Mouse (Mus musculus) intestine, embryonic 14.5 days (tissue): Measurements from ENCODE around the gene Lmtk3. TPM values are rescaled to one million over a fixed set of nuclear protein-coding genes. Genes with fewer than 3 reads are reported as not detected.
A peak's percentile ranks its signal among the peaks of the same experiment; 100 is the strongest.

ENCODE experiments used
- ATAC-seq: fragments of 200-750 bp; cut with Nextera tagmentation; replicated peaks from 2 replicates; pipeline ENCODE4 v1.8.0; 2017; ENCODE audit warnings: low read depth, moderate number of reproducible peaks, moderate TSS enrichment, moderate library complexity; ENCODE audit not compliant: low FRiP score, low TSS enrichment
- DNase-seq: peaks from one replicate; pipeline ENCODE4 v3.0.0-alpha.2; 2018; ENCODE audit warnings: low spot score
- H3K27ac ChIP-seq: fragments of 300-500 bp; sonication (generic); 2 replicates; pipeline ENCODE4 v1.5.1; 2014; ENCODE audit warnings: low read depth, mild to moderate bottlenecking, control low read depth
- H3K27me3 ChIP-seq: fragments of 300-500 bp; sonication (generic); replicated peaks from 2 replicates; pipeline ENCODE4 v1.6.1; 2014; ENCODE audit warnings: low read length, control low read depth; ENCODE audit not compliant: control insufficient read depth, insufficient read depth
- H3K36me3 ChIP-seq: fragments of 300-500 bp; sonication (generic); 2 replicates; pipeline ENCODE4 v1.6.1; 2014; ENCODE audit warnings: low read length, control low read depth; ENCODE audit not compliant: control insufficient read depth, insufficient read depth
- H3K4me1 ChIP-seq: fragments of 300-500 bp; sonication (generic); replicated peaks from 2 replicates; pipeline ENCODE4 v1.6.1; 2014; ENCODE audit warnings: low read length, control low read depth, mixed read lengths; ENCODE audit not compliant: control insufficient read depth, insufficient read depth
- H3K4me2 ChIP-seq: fragments of 300-500 bp; sonication (generic); 2 replicates; pipeline ENCODE4 v1.6.1; 2014; ENCODE audit warnings: low read length
- H3K4me3 ChIP-seq: fragments of 300-500 bp; sonication (generic); 2 replicates; pipeline ENCODE4 v1.5.1; 2014; ENCODE audit warnings: low read depth, low read length, control low read depth, mixed read lengths
- H3K9ac ChIP-seq: fragments of 300-500 bp; sonication (generic); 2 replicates; pipeline ENCODE4 v1.6.1; 2014; ENCODE audit warnings: mild to moderate bottlenecking, low read length
- H3K9me3 ChIP-seq: fragments of 300-500 bp; sonication (generic); 2 replicates; pipeline ENCODE4 v1.6.1; 2016; ENCODE audit warnings: low read length, control low read depth; ENCODE audit not compliant: control insufficient read depth
- WGBS: fragments of 180-500 bp; shearing (Covaris S2); extraction: QIAGEN DNeasy Blood & Tissue Kit; methylation state at CpG from one replicate; pipeline ENCODE4 v1.1.7; 2014; 5-methylcytosine and 5-hydroxymethylcytosine counted together
- polyA plus RNA-seq: library from polyadenylated mRNA; unstranded; fragments of >200 nt; fragmentation: Nextera tagmentation; extraction: Ambion mirVana; gene quantifications from 2 replicates; pipeline ENCODE4 v1.2.1, GENCODE M21; 2014

The Lmtk3 gene
- polyA plus RNA-seq, 1 experiment from 2014 or later: 1.9 TPM

GRCm38 (mm10) chr7:45805941-45806340 lies 22.4 kb downstream of the Lmtk3 start:
- H3K27ac ChIP-seq: no peak overlapping the region
- H3K27me3 ChIP-seq: no peaks in the 10 kb centered on the region
- peaks cover 44% of the 10 kb centered on the region for H3K36me3 ChIP-seq
- H3K9me3 ChIP-seq: no peaks in the 10 kb centered on the region
- no peak overlapping the region for H3K4me2 ChIP-seq
- no peak overlapping the region for H3K4me3 ChIP-seq
- 60% methylated on average over 5 of the region's 5 CpGs for WGBS
- DNase-seq: no peak
- H3K4me1 ChIP-seq: no peaks in the 10 kb centered on the region
- H3K9ac ChIP-seq: no peak overlapping the region
- no peak for ATAC-seq

GRCm38 (mm10) chr7:45808471-45808870 lies 24.9 kb downstream of the Lmtk3 start:
- H3K4me3 ChIP-seq: no peak overlapping the region
- 46% methylated on average over 11 of the region's 11 CpGs for WGBS
- H3K4me2 ChIP-seq: no peak overlapping the region
- ATAC-seq (no peak), DNase-seq (no peak)
- H3K9me3 ChIP-seq: no peaks in the 10 kb centered on the region
- no peak overlapping the region for H3K27ac ChIP-seq
- H3K4me1 ChIP-seq: peaks cover 9% of the 10 kb centered on the region
- peaks cover 64% of the 10 kb centered on the region for H3K36me3 ChIP-seq
- H3K27me3 ChIP-seq: no peaks in the 10 kb centered on the region
- H3K9ac ChIP-seq: no peak overlapping the region

DNA sequence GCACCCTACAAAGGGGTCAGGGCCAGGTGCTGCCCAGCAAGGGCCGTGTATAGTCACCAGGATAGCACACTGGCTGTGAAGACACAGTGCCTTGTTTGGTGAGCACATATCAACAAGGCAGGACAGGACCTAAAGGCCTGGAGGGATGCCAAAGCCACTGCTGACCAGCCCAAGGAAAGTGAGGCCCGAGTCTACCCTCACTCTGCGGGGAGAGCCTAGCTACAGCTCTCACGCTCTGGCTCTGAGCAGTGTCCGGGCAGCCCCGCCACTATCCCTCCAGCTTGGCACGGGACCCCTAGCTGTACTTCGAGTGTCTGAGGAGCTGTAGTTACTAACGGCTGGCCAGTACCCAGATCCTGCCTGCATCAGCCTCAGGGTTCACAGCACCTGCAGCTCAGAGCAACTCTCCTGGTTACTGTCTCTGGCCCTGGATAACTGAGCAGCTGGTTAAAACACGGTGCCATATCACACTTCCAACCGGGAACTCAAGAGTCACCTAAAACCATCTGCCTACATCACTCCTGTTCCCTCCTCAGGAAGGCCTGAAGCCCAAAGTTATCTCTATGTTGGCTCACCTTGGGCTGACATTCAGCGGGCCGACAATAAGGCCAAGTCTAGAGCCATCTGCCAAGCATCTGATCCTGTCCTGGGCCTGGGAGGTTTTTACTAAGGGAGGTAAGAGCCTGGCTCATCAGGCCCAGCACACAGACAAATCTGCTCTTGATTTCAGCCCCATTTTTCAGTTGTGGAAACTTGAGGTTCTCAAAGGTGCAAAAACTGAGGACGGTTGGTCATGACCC lies 25.9 kb downstream of the Lmtk3 start:
- H3K4me2 ChIP-seq: no peak overlapping the region
- H3K4me1 ChIP-seq: peaks cover 9% of the 10 kb centered on the region
- no peak for ATAC-seq
- H3K27me3 ChIP-seq: no peaks in the 10 kb centered on the region
- H3K4me3 ChIP-seq: no peak overlapping the region
- 0 out of 2 replicates have a peak overlapping the region, but pooled peaks have one; percentile 2 for H3K9ac ChIP-seq
- no peak for DNase-seq
- H3K27ac ChIP-seq: no peak overlapping the region
- H3K36me3 ChIP-seq: peaks cover 64% of the 10 kb centered on the region
- WGBS: 90% methylated on average over 13 of the region's 14 CpGs
- no peaks in the 10 kb centered on the region for H3K9me3 ChIP-seq

GRCm38 (mm10) chr7:45812921-45813320 lies 29.4 kb downstream of the Lmtk3 start:
- H3K9me3 ChIP-seq: no peaks in the 10 kb centered on the region
- WGBS: 86% methylated on average over 8 of the region's 8 CpGs
- ATAC-seq: no peak
- H3K9ac ChIP-seq: peak overlapping the region; percentile 100
- peak overlapping the region; percentile 95 for H3K4me3 ChIP-seq
- peaks cover 16% of the 10 kb centered on the region for H3K4me1 ChIP-seq
- no peaks in the 10 kb centered on the region for H3K27me3 ChIP-seq
- H3K27ac ChIP-seq: no peak overlapping the region
- peaks cover 50% of the 10 kb centered on the region for H3K36me3 ChIP-seq
- no peak for DNase-seq
- peak overlapping the region; percentile 93 for H3K4me2 ChIP-seq

- H3K4me1 ChIP-seq: peaks cover 16% of the 10 kb centered on the region
- H3K27ac ChIP-seq: peak within 1 kb of the TSS; percentile 100
- peak within 1 kb of the TSS; percentile 95 for H3K4me3 ChIP-seq
- peak within 1 kb of the TSS; percentile 93 for H3K4me2 ChIP-seq
- no peaks in the 10 kb centered on the region for H3K27me3 ChIP-seq
- under 1% methylated on average over 75 of the region's 92 CpGs for WGBS
- DNase-seq (peak; percentile 100), ATAC-seq (peak; percentile 98)
- no peaks in the 10 kb centered on the region for H3K9me3 ChIP-seq
- peaks cover 38% of the 10 kb centered on the region for H3K36me3 ChIP-seq
- H3K9ac ChIP-seq: peak within 1 kb of the TSS; percentile 100
These were observed 30.5 kb downstream of the Lmtk3 start, which contains the start of gene Cyth2 for GRCm38 (mm10) chr7:45813787-45814779. Cyth2 (minus strand) TSS chr7:45814581.

DNA sequence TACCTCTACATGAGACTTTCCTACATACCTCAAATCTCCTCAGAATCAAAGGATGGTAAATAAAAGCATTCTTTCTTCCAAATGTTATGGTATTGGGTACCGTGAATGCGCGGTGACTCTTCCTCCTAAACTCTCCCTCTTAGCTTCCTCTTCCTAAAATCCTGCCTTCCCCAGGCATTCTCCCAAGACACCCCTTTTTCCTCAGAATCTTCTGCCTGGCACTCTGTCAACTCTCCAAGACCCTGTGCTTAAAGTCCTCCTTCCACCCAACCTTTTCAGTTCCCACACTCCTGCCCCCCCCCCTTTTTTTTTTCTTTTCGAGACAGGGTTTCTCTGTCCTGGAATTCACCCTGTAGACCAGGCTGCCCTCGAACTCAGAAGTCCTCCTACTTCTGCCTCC lies 31.3 kb downstream of the Lmtk3 start:
- no peaks in the 10 kb centered on the region for H3K27me3 ChIP-seq
- H3K9me3 ChIP-seq: no peaks in the 10 kb centered on the region
- no peak overlapping the region for H3K9ac ChIP-seq
- DNase-seq (no peak), ATAC-seq (no peak)
- H3K4me1 ChIP-seq: peaks cover 16% of the 10 kb centered on the region
- H3K4me3 ChIP-seq: peak overlapping the region; percentile 25
- WGBS: 3% methylated on average over 5 of the region's 5 CpGs
- H3K36me3 ChIP-seq: peaks cover 30% of the 10 kb centered on the region
- H3K27ac ChIP-seq: no peak overlapping the region; the same call in 1 of the 2 replicates
- H3K4me2 ChIP-seq: peak overlapping the region; percentile 55

DNA sequence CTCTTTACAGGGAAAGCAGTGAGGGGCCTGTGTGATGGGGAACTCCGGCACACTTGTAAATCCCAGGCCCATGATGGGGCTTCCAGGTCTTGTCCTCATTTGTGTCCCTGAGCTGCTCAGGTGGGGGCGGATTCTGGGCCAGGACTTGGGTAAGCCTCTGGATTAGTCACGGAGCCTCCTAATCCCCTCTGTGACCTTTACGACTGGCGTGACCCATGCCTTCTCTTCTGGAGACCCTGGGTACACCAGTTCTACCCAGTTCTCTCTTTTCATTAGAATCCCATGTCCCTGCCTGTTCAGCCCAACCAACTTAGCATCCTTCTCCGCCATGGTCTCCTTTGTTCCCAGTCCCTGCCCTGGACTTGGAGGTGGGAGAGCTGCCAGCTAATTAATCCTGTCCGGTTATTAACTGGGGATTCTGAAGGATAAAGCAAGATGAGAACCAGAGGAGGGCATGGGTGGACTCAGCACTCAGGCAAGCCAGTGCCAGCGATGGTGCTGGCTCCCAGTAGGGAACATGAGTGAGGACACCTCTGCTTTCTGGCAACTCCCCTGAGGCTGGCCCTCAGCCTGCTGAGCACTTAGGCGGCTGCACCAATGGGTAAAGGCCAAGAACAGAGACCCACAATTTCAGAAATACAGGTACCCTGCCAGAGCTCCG lies 31.9 kb downstream of the Lmtk3 start:
- H3K4me3 ChIP-seq: no peak overlapping the region
- no peak overlapping the region for H3K9ac ChIP-seq
- no peak for DNase-seq
- H3K4me1 ChIP-seq: peaks cover 16% of the 10 kb centered on the region
- ATAC-seq: no peak
- H3K4me2 ChIP-seq: peak overlapping the region; percentile 55; the same call in 1 of the 2 replicates
- WGBS: 62% methylated on average over 10 of the region's 10 CpGs
- H3K9me3 ChIP-seq: no peaks in the 10 kb centered on the region
- no peak overlapping the region for H3K27ac ChIP-seq
- H3K36me3 ChIP-seq: peaks cover 24% of the 10 kb centered on the region
- no peaks in the 10 kb centered on the region for H3K27me3 ChIP-seq

- Histone ChIP-seq H3K36me3 (peaks cover 19% of the 10 kb centered on the region), H3K27ac (no peak overlapping the region), H3K9ac (no peak overlapping the region), H3K4me1 (peaks cover 16% of the 10 kb centered on the region), H3K27me3 (no peaks in the 10 kb centered on the region), H3K9me3 (no peaks in the 10 kb centered on the region), H3K4me3 (no peak overlapping the region), H3K4me2 (no peak overlapping the region)
- WGBS: 67% methylated on average over 2 of the region's 2 CpGs
- no peak for DNase-seq
- ATAC-seq: no peak
These were observed 32.4 kb downstream of the Lmtk3 start for GRCm38 (mm10) chr7:45815984-45816351.
